Comparison of ENCODE assay signal across 17 mouse cellular contexts in the genomic region with DNA sequence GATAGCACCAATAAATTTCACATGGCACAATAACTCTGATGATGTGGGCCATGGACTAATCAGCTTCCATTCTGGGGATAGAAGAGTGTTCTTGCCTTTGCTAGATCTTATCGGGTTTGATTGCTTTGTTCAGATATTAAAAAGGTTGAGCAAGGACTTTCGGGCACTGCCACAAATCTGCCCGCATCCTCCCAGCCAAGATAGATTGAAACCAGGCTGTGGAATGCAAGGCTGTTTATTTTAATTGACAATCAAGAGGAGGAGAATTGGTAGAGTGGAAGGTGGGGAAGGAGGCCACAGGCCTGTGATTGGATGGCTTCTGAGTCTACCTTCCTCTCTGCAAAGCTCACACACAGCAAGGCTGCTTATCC.
DNase-seq lines count a peak whose midpoint lies in the region; ATAC-seq and TF ChIP-seq lines count a peak whose summit lies in the region.
"Had no signal": no experiment of that assay in that cellular context is flagged by ENCODE, and none has a peak within 500 bp of the region (broad histone marks: within the 10 kb centered on the region; RNA-seq: fewer than 3 reads in every experiment).

No protein-coding gene starts in this region.

- no peak for ATAC-seq in kidney, embryonic 14.5 days (ENCODE audit: low FRiP score, low TSS enrichment)
- ATAC-seq in lung, embryonic 15.5 days (ENCODE audit: borderline replicate concordance, extremely low read depth, low FRiP score, low TSS enrichment), result no peak
- no peak for ATAC-seq in limb, embryonic 14.5 days (ENCODE audit: low FRiP score, low read depth)
- ATAC-seq in CD4-positive, CD25-positive, alpha-beta regulatory T cell, adult 4 months, result no peak

- no peaks in the 10 kb centered on the region for H3K9me3 ChIP-seq in kidney, embryonic 14.5 days (ENCODE audit: control insufficient read depth, low read length)
- no peaks in the 10 kb centered on the region for H3K9me3 ChIP-seq in lung, embryonic 15.5 days
- H3K9me3 ChIP-seq in limb, embryonic 14.5 days (ENCODE audit: control insufficient read depth, low read length), result no peaks in the 10 kb centered on the region
- H3K9me3 ChIP-seq: embryonic facial prominence, embryonic 13.5 days; hindbrain, embryonic 12.5 days; limb, embryonic 12.5 days; midbrain, embryonic 15.5 days; neural tube, embryonic 15.5 days; stomach, embryonic 15.5 days had no signal

- WGBS in kidney, adult 2 months, result 66% methylated on average over 3 of the region's 3 CpGs
- 70% methylated on average over 3 of the region's 3 CpGs for WGBS in kidney, embryonic 14.5 days
- WGBS in lung, embryonic 15.5 days, result 42% methylated on average over 3 of the region's 3 CpGs
- 33% methylated on average over 3 of the region's 3 CpGs for WGBS in lung, adult 2 months
- 33% methylated on average over 3 of the region's 3 CpGs for WGBS in limb, embryonic 14.5 days

- DNase-seq in adrenal gland, adult 2 months, result peak; percentile 8
- DNase-seq in adrenal gland, adult 18-20 months (ENCODE audit: low spot score in 2 of 2), result no peak
- peak; percentile 17 for DNase-seq in kidney, adult 2 months
- no peak for DNase-seq in lung, adult 2 months
- DNase-seq in limb, embryonic 14.5 days (ENCODE audit: low spot score), result peak; percentile 22

- no peak overlapping the region for H3K4me2 ChIP-seq in kidney, embryonic 14.5 days (replicated peaks; ENCODE audit: low read depth, low read length)
- H3K4me2 ChIP-seq in lung, embryonic 15.5 days, result no peak overlapping the region
- H3K4me2 ChIP-seq in limb, embryonic 14.5 days (replicated peaks; ENCODE audit: low read depth, low read length, severe bottlenecking), result no peak overlapping the region
- H3K4me2 ChIP-seq: embryonic facial prominence, embryonic 13.5 days; heart, embryonic 11.5 days; hindbrain, embryonic 12.5 days; midbrain, embryonic 15.5 days; neural tube, embryonic 15.5 days; stomach, embryonic 15.5 days had no signal

- no peaks in the 10 kb centered on the region for H3K36me3 ChIP-seq in kidney, adult 2 months (ENCODE audit: control insufficient read depth, insufficient read depth, low read length)
- H3K36me3 ChIP-seq in kidney, embryonic 14.5 days (ENCODE audit: control insufficient read depth, insufficient read depth, low read length), result no peaks in the 10 kb centered on the region
- H3K36me3 ChIP-seq in lung, embryonic 15.5 days, result no peaks in the 10 kb centered on the region
- no peaks in the 10 kb centered on the region for H3K36me3 ChIP-seq in limb, embryonic 14.5 days (ENCODE audit: control insufficient read depth, insufficient read depth, low read length)
- H3K36me3 ChIP-seq: embryonic facial prominence, embryonic 13.5 days; G1E; hindbrain, embryonic 12.5 days; limb, embryonic 12.5 days; midbrain, embryonic 15.5 days; neural tube, embryonic 15.5 days; stomach, embryonic 15.5 days had no signal

- H3K9ac ChIP-seq in kidney, embryonic 14.5 days (ENCODE audit: low read depth, low read length), result no peak overlapping the region
- no peak overlapping the region for H3K9ac ChIP-seq in lung, embryonic 15.5 days
- H3K9ac ChIP-seq in limb, embryonic 14.5 days (ENCODE audit: low read depth, low read length, severe bottlenecking), result no peak overlapping the region
- H3K9ac ChIP-seq: embryonic facial prominence, embryonic 13.5 days; hindbrain, embryonic 12.5 days; limb, embryonic 12.5 days; liver, embryonic 14.5 days; midbrain, embryonic 15.5 days; neural tube, embryonic 15.5 days; stomach, embryonic 15.5 days had no signal

- no peaks in the 10 kb centered on the region for H3K27me3 ChIP-seq in kidney, adult 2 months (replicated peaks; ENCODE audit: control insufficient read depth, insufficient read depth, low read length)
- H3K27me3 ChIP-seq in kidney, embryonic 14.5 days (ENCODE audit: control insufficient read depth, insufficient read depth, low read length), result no peaks in the 10 kb centered on the region
- H3K27me3 ChIP-seq in lung, embryonic 15.5 days, result peaks cover 5% of the 10 kb centered on the region; the same call in 1 of the 2 replicates
- H3K27me3 ChIP-seq in limb, embryonic 14.5 days (ENCODE audit: control insufficient read depth, insufficient read depth, low read length), result no peaks in the 10 kb centered on the region
- H3K27me3 ChIP-seq: hindbrain, embryonic 12.5 days; midbrain, embryonic 15.5 days; stomach, embryonic 15.5 days had no signal

- no peak overlapping the region for H3K4me3 ChIP-seq in kidney, adult 2 months (ENCODE audit: insufficient read depth, low read depth, low read length)
- H3K4me3 ChIP-seq in kidney, embryonic 14.5 days (ENCODE audit: low read length), result no peak overlapping the region
- H3K4me3 ChIP-seq in lung, embryonic 15.5 days, result no peak overlapping the region
- H3K4me3 ChIP-seq in lung, adult 2 months (replicated peaks; ENCODE audit: extremely low read depth, low read depth, low read length), result no peak overlapping the region
- no peak overlapping the region for H3K4me3 ChIP-seq in limb, embryonic 14.5 days (replicated peaks; ENCODE audit: low read length)
- H3K4me3 ChIP-seq: embryonic facial prominence, embryonic 13.5 days; hindbrain, embryonic 12.5 days; limb, embryonic 12.5 days; midbrain, embryonic 15.5 days; neural tube, embryonic 15.5 days; stomach, embryonic 15.5 days had no signal

- peaks cover 18% of the 10 kb centered on the region for H3K4me1 ChIP-seq in kidney, adult 2 months (ENCODE audit: control insufficient read depth, insufficient read depth, low read length)
- H3K4me1 ChIP-seq in kidney, embryonic 14.5 days (ENCODE audit: control insufficient read depth, insufficient read depth, low read length), result peaks cover 11% of the 10 kb centered on the region
- H3K4me1 ChIP-seq in lung, embryonic 15.5 days, result peaks cover 25% of the 10 kb centered on the region
- peaks cover 11% of the 10 kb centered on the region for H3K4me1 ChIP-seq in lung, adult 2 months (ENCODE audit: control insufficient read depth, insufficient read depth, low read length)
- peaks cover 13% of the 10 kb centered on the region for H3K4me1 ChIP-seq in limb, embryonic 14.5 days (ENCODE audit: control insufficient read depth, insufficient read depth, low read length)
- H3K4me1 ChIP-seq: stomach, embryonic 15.5 days had no signal

- no peak for TF ChIP-seq CTCF in kidney, adult 2 months (conservative IDR thresholded peaks at IDR 0.05; ENCODE audit: insufficient read depth, insufficient read length, low read depth, low read length)
- TF ChIP-seq CTCF in lung, adult 2 months (IDR thresholded peaks at IDR 0.05; ENCODE audit: insufficient read depth, low read length), result no peak

- H3K27ac ChIP-seq in kidney, adult 2 months (ENCODE audit: insufficient read depth, low read depth, low read length), result no peak overlapping the region
- H3K27ac ChIP-seq in kidney, embryonic 14.5 days (ENCODE audit: low read depth, low read length), result no peak overlapping the region
- H3K27ac ChIP-seq in lung, embryonic 15.5 days, result peak overlapping the region; percentile 46; the same call in 1 of the 2 replicates
- no peak overlapping the region for H3K27ac ChIP-seq in limb, embryonic 14.5 days (replicated peaks; ENCODE audit: low read depth, low read length)
- H3K27ac ChIP-seq: embryonic facial prominence, embryonic 13.5 days; hindbrain, embryonic 12.5 days; limb, embryonic 12.5 days; liver, embryonic 14.5 days; midbrain, embryonic 15.5 days; stomach, embryonic 15.5 days had no signal

- no peak for TF ChIP-seq POLR2A in kidney, adult 2 months (IDR thresholded peaks at IDR 0.05; ENCODE audit: low read depth, low read length)
- no peak for TF ChIP-seq POLR2A in lung, adult 2 months (IDR thresholded peaks at IDR 0.05; ENCODE audit: borderline replicate concordance, extremely low read depth, low read depth, low read length)
- TF ChIP-seq POLR2A in limb, embryonic 14.5 days (IDR thresholded peaks at IDR 0.05; ENCODE audit: borderline replicate concordance, extremely low read depth, insufficient read depth, insufficient read length), result no peak

Comparison
In these comparisons a context has a peak if more than half of its experiments do, and no peak if none do; other contexts are left out.
1. DNase-seq: peak in adrenal gland, adult 2 months (single experiment), kidney, adult 2 months (single experiment) and limb, embryonic 14.5 days (single experiment); none in adrenal gland, adult 18-20 months (0 of 2) and lung, adult 2 months (single experiment).